Mouse (Mus musculus): ENCODE data around the gene Gm49325.
"Not testable (repeated sequence)": the region's sequence is repeated elsewhere in the genome, so short reads cannot be mapped to it uniquely, and the experiment has no call there.

Gm49325 gene

GRCm38 (mm10) chr10:77682994-77683393 lies 77.0 kb downstream of the Gm49325 start:
- DNase-seq (ENCODE audit: low read depth, low spot score), result no peak

DNA sequence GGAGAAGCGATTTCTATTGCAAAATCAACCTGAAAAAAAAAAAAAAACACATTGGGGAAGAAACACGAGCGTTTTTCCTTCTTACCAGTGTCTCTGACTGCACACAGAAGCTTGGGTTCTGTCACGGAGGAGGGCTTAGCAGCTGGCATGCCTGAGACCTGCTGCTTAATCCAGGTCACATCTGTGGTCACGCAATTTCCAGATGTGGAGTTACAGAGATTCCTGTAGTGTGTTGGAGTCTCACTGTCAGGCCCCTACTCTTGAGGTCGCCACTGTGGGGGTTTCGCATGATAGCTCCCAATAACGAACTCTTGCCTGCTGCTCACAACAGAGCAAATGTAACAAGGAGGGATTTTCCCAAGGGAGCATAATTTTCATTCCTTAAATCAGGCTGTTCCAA lies 78.2 kb downstream of the Gm49325 start:
- no peak for DNase-seq (ENCODE audit: low read depth, low spot score)

GRCm38 (mm10) chr10:77685895-77686664 lies 80.1 kb downstream of the Gm49325 start, which contains the start of gene Tspear:
Tspear (plus strand) TSS chr10:77686569.
- no peak for DNase-seq (ENCODE audit: low read depth, low spot score)

GRCm38 (mm10) chr10:77687021-77687420 lies 81.0 kb downstream of the Gm49325 start:
- DNase-seq (ENCODE audit: low read depth, low spot score), result no peak

- DNase-seq (ENCODE audit: low read depth, low spot score), result not testable (repeated sequence)
Measured at GRCm38 (mm10) chr10:77690356-77690807, 84.4 kb downstream of the Gm49325 start, which contains the start of gene Gm19402. Gm19402 (minus strand) TSS chr10:77690757.
